Mouse (Mus musculus) large intestine, adult 2 months (tissue): ENCODE data around the gene Adamts13. TPM values are rescaled to one million over a fixed set of nuclear protein-coding genes. Genes with fewer than 3 reads are reported as not detected.

ENCODE experiments used
- polyA plus RNA-seq: library from polyadenylated mRNA; depleted of rRNA; stranded (reverse); fragments of >200 nt; gene quantifications from 2 replicates; pipeline ENCODE4 v1.2.3, GENCODE M21; 2012; rRNA removed

The Adamts13 gene
- polyA plus RNA-seq, 1 experiment = 0.43 TPM

Other genes starting within 250 kb of the Adamts13 start
- not detected in 2 replicates for gene Abo, start 108.4 kb upstream of the Adamts13 start, polyA plus RNA-seq
- 7.9 and 10.0 TPM in 2 replicates for gene Surf6, start 70.5 kb upstream of the Adamts13 start, polyA plus RNA-seq
- gene Med22, start 62.7 kb upstream of the Adamts13 start, polyA plus RNA-seq = 22.3 and 24.4 TPM in 2 replicates
- gene Rpl7a, start 62.7 kb upstream of the Adamts13 start, polyA plus RNA-seq = 980 and 1,073 TPM in 2 replicates
- 15.1 and 17.5 TPM in 2 replicates for gene Surf2, start 57.0 kb upstream of the Adamts13 start, polyA plus RNA-seq
- 44.4 and 49.5 TPM in 2 replicates for gene Surf1, start 56.9 kb upstream of the Adamts13 start, polyA plus RNA-seq
- gene Surf4, start 39.5 kb upstream of the Adamts13 start, polyA plus RNA-seq = 378 and 526 TPM in 2 replicates
- 0.15 TPM in 1 of 2 replicates, not detected in the other for gene Stkld1, start 39.4 kb upstream of the Adamts13 start, polyA plus RNA-seq
- gene Rexo4, start 9.0 kb upstream of the Adamts13 start, polyA plus RNA-seq = 22.3 and 30.0 TPM in 2 replicates
- gene Cacfd1, start 36.5 kb downstream of the Adamts13 start, polyA plus RNA-seq = 44.9 and 53.6 TPM in 2 replicates
- gene Slc2a6, start 54.6 kb downstream of the Adamts13 start, polyA plus RNA-seq = 5.2 and 6.0 TPM in 2 replicates
- gene Mymk, start 98.8 kb downstream of the Adamts13 start, polyA plus RNA-seq = 0.23 and 0.35 TPM in 2 replicates
- gene Adamtsl2, start 106.0 kb downstream of the Adamts13 start, polyA plus RNA-seq = 1.3 and 1.8 TPM in 2 replicates
- 0.04 and 0.05 TPM in 2 replicates for gene Fam163b, start 169.1 kb downstream of the Adamts13 start, polyA plus RNA-seq
- gene Dbh, start 191.8 kb downstream of the Adamts13 start, polyA plus RNA-seq = 6.0 and 6.6 TPM in 2 replicates